Mouse (Mus musculus): ENCODE measurements around the gene Cacna2d1.

- TF ChIP-seq POLR2A (IDR thresholded peaks at IDR 0.05; ENCODE audit: borderline replicate concordance, control insufficient read depth, low read depth, low read length): no peak
- no peak for TF ChIP-seq CTCF (IDR thresholded peaks at IDR 0.05; ENCODE audit: control insufficient read depth, insufficient read depth, low read length)
Measured at GRCm38 (mm10) chr5:16181041-16181440, 246.6 kb downstream of the Cacna2d1 start.
